Mouse (Mus musculus) lung, adult 18-20 months (tissue): ENCODE measurements at regions not wholly inside any gene's neighbourhood (a gene's known extent, or its start where the extent isn't known, plus 50 kb on each side); places are given as distances from the start of the nearest gene placed in this dataset.

Experiments
- DNase-seq, 2 experiments: peaks; one replicate each; pipeline ENCODE4 v3.0.0; 2022; ENCODE audit warnings: mixed read lengths in 2 of 2

DNA sequence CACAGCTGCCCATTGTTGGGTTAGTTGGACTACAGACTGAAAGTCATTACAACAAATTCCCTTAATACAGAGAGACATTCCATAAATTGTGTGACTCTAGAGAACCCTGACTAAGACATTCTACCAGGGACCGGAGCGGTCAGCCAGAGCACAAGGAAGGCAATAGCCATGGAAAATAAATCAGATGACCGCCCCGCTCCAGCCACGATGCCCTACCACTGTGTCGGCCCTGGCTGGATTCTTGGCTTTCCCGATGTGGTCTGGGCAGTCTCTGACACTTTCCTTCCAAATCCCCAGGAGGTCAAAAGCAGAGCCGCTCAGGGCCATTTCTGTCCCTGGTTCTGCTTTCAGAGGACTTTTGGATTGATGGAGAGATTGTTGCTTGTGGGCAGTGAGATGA, 57.8 kb downstream of the Lsm3 start:
- no peak for DNase-seq

DNA sequence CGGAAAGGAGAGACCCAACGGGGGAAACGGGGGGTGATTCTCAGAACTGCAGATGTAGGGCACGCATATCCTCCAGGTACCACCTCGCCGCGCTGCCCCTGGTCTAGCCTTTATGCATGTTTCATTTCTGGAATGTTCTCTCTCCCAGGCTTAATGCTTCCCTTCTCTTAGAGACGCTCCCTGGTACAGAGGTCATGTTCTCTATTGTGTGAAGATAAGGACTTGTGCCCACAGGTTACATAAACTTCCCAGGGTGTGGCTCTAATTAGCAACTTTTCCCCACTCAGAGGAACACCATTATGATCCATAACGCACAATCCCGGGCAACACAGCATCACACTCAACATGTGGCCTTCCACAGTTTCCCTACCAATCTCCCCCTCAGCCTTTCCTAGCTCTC, 58.7 kb downstream of the Lsm3 start:
- DNase-seq: no peak

DNA sequence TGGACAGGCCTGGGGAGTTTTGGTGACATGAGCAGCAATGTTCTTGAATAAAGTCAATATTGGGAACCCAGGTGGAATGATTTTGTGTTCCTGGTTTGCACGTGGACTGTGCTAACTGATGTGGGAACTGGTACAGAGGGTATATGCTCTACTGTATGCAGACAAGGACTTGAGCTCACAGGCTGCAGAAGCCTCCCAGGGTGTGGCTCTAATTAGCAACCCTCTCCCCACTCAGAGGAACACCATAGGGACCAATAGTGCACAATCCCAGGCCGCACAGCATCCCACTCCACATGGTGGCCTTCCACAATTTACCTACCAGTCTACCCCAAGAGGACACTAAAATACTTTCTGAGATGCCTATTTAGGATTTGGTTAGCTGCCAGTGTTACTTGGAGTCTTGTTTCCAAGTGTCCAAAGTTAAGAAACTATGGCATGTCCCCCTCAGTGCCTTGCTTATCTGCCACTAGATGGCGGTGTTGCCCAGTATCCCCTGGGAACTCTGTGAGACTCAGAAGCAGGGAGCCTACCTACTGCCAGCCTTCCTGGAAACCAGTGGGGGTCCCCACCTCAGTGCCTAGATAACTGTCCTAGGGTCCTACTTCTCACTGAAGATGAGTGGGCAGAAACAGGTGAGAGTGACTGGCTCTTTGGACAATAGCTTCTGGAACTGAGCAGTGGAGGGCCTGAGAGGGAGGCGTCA, 60.1 kb downstream of the Lsm3 start:
- DNase-seq: peak; percentile 68 to 78

DNA sequence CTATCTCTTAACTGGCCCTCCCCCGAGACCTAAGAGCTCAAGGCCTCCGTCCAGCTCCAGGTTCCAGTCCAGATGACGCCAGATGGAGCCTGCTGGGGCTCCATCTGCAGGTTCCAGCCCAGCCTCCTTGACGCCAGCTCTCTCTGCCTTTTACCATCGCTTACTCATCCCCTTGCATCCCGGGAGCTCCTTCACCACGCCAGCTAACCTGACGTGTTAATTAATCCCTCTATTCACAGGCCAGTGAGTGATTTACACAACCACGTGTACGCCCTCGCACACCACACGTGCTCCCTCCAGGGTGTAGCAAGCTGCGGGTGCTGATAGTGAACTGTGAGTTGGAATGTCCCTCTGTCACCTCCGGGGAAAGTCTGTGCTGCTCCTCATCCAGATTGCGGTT, 61.2 kb downstream of the Lsm3 start:
- no peak for DNase-seq

DNA sequence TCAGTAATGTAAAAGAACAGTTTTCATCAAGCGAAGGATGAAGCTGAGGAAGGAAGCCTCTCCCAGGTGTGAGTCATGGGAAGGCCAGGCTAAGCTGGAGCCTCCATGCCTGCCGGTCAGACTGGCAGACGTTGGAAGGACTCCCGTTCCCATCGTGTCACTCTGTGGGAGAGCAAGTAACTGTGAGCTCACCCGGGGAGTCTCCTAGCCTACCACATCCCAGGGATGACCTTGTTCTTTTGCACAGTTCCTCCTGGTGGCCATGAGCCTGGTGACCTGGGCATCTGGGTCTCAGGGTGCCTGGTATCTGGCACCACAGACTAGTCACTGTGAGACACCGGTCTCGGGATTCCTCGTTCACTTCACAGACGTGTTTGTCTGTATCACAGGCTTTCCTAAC, 63.9 kb downstream of the Lsm3 start:
- no peak for DNase-seq

DNA sequence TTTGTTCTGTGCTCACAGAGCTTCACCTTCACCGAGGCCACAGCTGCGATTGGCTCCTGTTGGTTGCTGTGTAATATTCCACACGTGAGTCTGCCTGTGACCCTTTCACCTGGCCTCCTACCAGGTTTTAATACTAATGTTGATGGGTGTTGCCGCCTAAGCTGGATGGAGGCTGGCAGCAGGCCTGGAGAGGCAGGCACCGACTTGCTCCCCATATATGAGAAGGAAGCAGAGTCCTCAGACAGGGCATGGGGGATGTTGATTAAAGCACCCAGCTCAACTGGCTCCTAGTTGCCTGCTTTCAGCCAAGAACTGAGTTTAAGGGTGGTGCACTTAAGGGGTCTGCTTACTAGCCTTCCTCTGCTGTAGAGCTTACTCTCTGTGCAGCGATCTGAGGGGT, 64.9 kb downstream of the Lsm3 start:
- peak; percentile 37 to 52 for DNase-seq

DNA sequence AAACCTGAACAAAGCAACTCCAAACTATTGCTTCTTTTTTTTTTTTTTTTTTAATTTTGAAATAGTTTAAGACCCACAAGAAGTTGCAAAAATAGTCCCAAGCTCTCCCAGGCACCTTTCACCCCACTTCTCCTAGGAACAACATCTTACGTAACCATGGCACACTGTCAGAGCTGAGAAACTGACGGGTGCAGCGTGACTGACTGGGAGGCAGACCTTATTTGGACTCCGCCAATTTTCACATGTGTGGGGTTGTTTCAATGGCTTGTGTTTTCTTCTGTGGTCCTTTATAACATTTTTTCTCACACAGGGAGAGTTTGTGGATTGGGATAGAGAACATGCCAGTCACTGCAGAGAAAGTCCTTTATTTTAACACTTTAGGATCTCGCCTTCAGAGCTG, 66.6 kb downstream of the Lsm3 start:
- DNase-seq: peak; percentile 84 to 89

DNA sequence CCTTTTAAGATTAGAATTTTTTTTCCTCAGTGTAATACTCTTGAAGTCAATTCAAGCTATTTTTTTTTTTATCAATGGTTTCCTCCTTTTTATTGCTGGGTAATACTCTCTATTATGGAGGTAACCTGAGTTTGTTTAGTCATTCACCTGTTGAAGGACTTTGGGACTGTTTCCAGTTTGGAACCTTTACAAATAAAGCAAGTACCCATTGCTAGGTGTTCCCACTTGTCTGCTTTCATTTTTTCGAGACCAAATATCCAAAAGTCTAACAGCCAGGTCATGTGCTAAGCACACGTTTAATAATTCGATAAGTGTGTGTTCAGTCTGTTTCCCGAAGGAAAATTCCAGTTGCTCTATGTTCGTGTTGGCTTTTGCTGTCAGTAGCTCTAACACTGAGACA, 67.6 kb downstream of the Lsm3 start:
- peak in 1 of 2 experiments; percentile 79 for DNase-seq

DNA sequence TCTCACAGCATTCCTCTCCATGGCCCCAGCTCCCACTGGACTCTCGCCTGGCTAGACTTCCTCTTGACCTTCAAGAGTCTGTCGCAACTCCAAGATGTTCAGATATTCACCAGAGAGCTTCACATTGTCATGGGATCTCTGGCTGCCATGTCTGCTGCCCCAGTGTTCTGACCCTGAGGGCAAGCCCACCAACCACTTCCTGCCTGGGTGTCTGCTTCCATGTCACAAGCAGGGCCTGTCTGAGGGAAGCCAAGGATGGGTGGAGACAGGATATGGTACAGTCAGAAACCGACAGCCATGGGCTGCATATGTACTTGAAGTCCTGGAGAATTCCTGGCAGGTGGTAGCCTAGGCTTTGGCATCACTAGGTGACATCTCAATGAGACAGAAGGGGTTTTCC, 69.8 kb downstream of the Lsm3 start:
- peak; percentile 54 to 64 for DNase-seq

DNA sequence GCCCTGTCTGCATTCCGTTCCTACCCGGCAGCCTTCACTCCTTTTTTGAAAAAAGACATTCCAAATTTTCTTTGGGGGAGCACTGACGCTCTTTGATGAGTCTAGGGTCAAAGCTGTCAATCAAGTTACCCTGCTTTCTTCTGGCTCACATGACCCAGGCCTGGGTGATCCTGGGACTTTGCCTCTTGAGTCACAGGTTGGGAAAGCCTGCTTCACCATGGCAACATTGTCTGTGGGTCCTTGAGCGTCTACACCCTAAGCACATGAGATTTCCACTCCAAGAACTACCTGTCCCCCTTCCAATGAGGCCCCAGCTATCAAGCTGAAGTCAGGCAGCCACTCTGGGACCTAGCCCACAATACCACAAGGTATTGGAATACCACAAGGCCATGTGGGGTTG, 73.5 kb downstream of the Lsm3 start:
- peak; percentile 62 to 74 for DNase-seq

DNA sequence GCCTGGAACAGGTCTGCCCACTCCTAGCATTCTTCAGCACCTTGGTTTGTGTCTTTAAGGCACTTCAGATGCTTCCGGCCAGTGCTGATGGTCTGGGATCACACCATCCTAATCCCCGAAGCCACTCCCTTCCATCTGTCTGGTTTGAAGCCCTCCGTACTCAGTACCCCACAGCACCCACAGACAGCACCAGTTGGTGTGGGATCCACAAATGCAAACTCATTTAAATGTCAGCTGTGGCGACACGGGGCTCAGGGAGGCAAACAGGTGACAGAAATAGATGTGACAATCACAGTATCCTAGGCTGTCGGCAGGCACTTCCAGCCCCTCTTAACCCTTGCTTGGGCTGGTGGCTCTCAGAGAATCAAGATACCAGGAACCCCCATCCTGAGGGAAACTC, 74.7 kb downstream of the Lsm3 start:
- DNase-seq: no peak

DNA sequence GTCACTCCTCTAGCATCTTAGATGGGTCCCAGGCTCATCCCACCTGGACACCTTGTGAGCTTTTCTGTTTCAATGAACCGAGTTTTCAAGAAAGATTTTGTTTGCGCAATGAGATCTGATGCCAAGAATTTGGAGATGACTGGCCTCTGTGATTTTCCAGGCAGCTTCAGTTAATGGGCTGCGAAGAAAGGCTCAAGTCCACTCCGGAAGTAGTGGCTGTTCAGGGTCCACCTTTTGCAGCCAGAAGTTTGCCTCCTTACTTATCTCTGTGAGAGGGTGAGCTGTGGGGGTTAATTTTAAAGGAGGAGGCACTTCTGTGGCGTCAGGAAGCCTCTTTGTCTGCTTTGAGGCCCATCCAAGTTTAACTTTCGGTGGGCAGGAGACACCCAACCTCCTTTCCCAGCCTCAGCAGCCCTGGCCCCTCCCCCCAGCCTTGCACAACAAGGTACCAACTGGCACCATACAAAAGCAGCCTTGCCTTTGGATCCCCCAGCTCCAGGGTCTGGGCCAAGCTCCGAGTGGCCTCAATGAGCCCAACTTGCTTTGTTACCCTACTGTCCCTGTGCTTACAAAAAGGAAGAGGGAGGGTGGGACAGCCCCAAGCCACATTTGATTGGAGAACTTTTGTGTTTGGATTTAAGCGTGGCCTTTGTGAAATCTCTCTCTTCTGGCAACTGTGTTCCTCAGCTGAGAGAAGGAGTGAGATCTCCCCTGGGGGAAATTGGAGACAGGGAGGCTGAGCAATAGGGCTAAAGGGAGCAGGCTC, 75.3 kb downstream of the Lsm3 start:
- peak; percentile 69 to 70 for DNase-seq

DNA sequence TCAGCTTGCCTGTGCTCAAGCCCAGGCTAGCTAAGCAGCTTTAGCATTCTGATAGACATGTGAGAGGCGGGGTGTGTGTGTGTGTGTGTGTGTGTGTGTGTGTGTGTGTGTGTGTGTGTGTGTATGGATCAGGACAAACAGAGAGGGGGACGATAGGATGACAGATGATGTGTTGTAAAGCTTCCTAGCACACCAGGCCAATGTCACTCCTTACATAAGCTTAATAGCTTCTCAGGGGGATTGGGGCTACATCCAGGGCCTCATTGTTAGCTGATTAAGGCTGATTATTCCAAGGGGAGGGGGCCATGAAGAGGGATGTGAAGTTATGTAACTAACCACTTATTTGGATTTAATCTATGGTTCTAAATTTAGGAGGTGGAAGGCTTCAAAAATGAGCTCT, 76.9 kb downstream of the Lsm3 start:
- no peak for DNase-seq

DNA sequence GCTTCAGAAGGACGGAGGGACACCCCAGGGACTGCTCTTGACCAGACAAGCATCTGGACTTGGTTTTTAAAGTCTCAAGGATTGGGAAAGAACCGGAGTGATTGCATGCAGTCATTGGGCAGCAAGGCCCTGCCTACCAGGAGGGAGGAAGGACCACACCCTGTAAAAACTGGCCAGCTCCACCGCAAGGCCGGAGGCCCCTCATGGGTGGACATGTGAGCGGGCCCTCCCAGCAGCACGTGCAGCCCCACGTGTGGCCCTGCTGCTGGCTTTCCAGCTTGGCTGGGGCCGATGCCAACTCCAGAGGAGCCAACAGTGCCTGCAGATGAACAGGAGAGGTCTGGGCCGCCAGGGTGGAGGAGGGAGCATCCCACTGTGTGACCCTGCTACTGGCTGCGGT, 83.2 kb downstream of the Lsm3 start:
- DNase-seq: peak; percentile 96 to 97

DNA sequence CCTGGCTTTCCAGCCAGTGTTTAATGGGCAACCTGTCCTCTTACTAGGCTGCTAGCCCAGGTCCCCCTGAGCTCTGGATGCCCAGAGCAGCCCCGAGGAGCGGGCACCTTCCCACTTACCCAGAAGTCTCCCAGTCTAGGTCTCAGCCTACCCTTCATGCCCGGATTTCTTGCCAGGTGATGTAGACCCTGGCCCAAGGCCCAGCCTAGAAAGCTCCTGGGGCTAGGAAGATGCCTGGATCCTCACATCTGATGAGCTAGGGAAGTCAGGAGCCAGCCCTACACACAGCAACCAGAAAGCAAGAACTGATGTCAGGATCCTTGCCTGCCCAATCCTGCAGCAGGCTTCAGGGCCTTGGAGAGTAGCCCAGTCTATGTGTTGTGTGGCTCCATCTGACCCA, 83.7 kb upstream of the Slc6a6 start:
- DNase-seq: no peak

DNA sequence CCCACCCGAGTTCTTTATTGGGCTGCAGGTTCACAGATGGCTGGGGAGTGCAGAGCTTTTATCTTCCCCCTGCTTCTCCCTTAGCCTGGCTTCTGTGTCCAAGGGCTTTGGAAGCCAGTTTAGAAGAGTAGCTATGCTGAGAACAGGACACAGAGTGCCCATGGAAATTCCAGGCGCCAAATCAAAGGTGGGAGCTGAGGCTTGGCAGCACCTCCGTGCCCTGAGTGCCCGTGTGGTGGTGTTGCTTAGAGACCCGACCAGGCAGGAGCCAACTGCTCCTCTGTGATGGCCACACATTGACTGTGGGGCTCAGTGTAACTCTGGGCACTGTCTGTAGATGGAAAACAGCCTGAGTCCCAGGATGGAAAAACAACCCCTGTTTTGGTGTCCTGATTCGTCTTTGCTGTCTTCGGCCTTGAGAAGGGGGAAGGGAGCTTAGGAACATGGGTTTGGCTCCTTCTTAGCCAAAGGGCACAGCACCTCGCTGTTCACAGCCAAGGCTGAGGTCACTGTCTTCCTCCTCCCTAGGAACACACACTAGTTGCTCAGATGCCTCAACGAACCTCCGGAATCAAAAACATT, 77.1 kb upstream of the Slc6a6 start:
- no peak for DNase-seq

DNA sequence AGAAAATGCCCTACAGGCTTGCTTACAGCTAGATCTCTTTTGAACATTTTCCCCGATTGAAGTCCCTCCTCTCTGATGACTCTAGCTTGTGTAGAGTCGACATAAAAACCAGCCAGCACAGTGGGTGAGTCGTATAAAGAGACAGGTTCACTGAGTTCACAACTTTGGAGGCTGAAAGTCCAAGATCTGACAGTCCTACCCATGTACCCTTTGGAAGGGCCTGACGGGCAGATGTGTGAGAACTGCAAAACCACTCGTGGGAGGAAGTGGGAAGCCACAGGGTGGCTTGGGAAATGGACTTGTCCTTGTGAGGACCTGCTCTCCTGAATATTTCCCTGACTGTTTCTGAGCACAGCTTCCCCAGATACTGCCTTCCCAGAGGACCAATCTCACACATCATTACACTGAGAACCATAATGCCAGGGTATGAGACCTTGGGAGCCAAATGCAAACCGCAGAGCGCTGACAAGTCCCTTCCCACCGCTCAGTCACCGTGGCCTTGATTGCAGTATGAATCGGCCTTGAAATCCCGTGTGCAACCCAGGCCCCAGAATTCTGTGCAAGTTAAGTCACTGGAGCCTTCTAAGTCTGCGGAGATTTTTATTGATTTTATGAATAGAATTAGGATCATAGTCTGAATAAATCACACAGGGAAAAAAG, 76.1 kb upstream of the Slc6a6 start:
- no peak for DNase-seq

DNA sequence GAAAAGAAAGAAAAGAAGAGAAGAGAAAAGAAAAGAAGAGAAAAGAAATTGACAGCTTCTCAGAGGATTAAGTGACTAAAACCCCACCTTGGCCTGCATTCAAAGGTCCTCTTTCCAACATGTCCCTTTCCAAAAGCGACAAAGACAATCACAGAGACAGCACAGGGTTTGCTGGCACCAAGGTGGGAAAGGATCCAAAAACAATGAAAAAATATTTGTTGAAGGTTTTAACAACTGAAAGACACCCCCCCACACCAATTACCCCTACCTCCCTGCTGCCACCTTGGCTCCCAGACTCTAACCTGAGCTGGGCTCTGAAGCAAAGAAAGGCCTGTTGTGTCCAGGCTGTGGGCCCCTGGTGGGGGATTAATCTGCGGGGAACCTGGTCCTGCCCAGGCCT, 74.2 kb upstream of the Slc6a6 start:
- no peak for DNase-seq

DNA sequence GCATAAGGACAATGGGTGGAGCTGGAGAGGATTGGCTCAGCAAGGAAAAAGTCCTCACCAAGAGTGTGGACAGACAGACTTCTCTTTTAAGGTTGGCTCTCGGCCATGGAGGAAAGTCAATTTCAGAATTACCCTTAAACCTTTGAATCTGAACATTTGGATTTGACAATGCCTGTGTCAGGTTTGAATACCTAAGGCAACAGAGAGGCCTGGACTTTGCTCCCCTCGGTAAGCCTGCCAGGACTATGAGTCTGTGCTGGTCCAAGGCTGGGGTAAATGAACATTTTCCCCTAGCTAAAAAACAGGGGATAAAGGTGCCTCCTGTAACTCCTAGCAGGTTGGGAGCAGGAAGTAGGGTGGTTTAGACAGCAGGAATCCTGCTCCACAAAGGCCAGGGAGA, 68.8 kb upstream of the Slc6a6 start:
- no peak for DNase-seq

DNA sequence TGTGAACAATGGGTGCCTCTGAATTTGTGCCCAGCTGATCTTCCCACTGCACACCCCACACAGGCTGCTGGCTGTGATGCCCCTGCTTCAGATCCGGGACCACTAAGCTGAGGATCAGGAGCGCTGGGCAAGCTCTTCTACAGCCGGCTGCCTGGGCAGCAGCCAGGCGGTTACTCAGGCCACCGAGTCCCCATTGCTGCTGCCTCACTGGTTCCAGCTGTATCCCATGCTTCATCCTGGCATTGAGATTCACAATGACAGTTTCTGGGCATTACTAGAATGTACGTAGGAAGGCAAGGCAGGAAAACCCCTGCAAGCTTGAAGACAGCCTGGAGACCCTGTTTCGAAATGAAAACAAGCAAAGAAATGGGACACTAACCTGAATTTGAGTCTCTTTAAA, 67.3 kb upstream of the Slc6a6 start:
- DNase-seq: no peak

DNA sequence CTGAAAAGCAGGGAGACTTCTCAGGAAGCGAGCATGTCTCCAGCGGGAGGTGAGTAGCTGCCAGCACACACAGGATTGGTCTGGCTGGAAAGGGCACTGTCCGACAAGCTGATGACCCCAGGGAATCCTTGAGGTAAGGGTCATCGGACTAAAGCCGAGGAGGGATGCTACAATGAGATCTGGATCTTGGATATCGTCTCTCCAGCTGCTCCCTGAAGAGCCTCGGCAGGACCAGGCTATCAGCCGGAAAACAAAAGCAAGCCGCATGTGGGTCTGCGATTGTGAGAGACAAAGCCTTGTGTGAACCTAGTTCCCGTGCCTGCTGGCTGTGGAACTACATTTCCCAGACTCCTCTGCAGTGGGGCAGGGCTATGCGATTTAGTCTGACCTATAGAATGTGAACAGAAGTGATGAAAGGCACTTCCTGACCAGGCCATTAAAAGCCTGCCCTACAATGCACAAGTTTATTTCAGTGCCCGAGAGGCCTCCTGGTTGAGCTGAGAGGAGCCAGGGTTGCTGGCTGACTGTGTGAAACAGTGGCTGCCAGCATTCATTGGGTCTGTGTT, 66.7 kb upstream of the Slc6a6 start:
- DNase-seq: peak; percentile 65 to 67

DNA sequence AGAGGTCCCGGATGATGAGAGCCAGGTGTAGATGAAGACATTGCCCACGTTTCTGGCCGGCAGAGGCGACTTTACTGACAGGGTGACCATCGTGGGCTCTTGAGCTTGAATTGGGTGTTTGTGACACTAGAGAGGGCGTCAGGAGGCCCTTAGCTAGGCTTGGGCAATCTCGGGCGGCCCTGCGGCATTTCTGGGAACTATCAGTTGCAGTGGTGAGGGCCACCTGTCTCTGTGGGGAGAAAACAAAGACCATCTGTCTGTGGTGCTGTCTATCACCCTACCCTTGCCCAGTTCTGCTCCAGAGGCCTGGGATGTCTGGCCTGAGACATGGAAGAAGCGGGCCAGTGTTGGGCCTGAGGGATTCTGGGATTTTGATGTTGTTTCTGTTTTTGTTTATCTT, 66.2 kb upstream of the Slc6a6 start:
- peak; percentile 41 to 42 for DNase-seq

DNA sequence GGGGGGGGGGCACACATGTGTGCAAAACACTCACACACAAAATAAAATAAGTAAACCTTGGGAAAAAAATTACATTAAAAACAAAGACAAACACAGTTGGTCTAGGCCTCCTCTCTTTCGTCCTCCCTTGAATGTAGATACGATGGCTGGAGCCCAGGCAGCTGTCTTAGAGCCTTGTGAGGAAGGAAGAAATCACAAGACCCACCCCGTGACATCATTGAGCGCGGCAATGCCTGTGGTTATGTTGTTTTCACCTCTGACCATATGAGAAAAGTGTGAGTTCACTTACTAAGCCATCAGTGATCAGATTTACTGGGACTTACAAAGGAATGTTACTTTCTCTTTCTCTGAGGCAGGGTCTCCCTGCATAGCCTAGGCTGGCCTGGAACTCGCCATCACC, 64.8 kb upstream of the Slc6a6 start:
- DNase-seq: no peak
